Mouse (Mus musculus): ENCODE measurements at regions not wholly inside any gene's neighbourhood (a gene's known extent, or its start where the extent isn't known, plus 50 kb on each side); places are given as distances from the start of the nearest gene placed in this dataset.
A peak's percentile ranks its signal among the peaks of the same experiment; 100 is the strongest.

DNA sequence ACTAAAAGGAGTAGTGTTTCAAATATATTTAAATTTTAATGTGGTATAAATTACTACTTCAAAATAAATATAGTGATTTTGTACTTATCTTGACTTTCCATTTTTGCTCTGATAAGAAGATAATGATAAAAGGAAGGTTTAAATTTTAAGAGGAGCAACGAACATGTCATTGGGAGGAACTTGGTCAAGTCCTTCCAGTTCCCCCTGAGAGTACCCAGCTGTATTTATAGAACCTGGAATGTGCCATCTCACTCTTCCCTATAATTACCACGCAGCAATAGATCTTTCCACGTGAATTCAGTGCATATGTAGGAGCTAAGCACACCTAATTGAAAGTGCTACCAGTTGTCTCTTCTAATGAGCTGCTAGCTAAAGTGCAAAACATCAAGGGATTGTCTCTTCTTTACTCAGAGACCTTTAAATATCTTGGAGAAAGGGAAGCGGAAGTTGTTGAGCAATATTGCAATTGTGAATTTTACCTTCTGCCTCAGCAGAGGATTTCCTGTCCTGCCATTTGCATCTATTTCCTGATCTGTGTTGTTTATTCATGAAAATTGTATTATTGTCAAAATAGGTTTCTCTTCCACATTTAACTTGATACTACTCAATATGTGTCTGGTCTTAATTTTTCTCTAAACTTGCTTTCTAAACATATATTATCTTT is 1243.0 kb upstream of the Zeb2 start:
- no peak for DNase-seq (ENCODE audit: low read depth, low spot score)

DNA sequence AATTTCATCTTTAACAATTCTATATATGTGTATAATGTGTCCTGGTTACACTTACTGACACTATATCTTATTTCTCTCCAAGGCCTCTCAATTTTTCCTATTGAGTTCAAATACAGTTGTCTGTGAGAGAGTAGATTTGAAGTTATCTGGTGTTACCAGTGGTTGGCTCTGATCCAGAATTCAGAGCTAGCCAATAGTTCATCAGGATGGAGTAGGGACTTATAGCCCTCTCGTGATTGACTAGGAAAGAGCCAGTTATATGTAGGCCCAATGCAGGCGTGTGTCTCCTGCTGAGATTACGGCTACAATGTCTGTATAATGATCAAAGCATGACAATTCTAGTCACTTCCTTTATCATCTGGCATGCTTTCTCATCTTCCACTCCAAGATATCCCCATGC is 1241.0 kb upstream of the Zeb2 start:
- no peak for DNase-seq (ENCODE audit: low read depth, low spot score)

DNA sequence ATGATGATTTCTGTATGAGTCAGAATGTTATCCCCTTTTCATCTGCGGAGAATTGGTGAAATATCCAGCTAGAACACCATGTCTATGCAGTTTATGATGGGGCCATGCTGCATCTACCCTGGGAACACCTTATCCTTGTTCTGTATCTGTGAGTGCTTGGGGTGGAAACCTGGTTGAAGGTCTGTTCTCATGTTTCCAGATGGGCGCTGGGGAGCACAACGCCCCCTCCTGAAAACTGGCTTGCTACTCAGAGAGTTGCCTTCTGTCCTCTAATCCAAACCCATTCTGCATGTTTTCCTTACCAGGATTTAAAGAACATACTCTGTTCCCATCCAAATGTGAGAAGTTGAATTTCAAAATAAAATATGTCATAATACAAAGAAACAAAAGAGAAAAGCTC is 1239.5 kb upstream of the Zeb2 start:
- no peak for DNase-seq (ENCODE audit: low read depth, low spot score)

DNA sequence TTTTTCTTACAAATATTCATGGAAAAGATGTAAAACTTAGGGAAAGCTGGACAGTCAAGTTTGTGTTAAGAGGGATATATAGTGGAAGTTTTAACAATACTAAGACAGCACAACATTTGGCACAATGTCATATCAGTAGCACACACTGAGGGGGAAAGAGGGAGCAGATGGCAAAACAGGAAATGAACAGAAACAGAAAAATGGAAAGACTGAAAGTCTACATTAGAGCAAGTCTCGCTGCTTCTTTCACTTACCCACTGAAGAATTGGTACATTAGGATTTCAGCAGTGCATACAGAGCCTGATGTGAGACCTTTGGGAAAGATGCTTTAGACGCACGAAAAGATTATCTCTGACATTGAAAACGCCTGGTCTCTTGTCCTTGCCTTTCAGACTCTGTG is 1223.5 kb upstream of the Zeb2 start:
- DNase-seq (ENCODE audit: low read depth, low spot score) = no peak

DNA sequence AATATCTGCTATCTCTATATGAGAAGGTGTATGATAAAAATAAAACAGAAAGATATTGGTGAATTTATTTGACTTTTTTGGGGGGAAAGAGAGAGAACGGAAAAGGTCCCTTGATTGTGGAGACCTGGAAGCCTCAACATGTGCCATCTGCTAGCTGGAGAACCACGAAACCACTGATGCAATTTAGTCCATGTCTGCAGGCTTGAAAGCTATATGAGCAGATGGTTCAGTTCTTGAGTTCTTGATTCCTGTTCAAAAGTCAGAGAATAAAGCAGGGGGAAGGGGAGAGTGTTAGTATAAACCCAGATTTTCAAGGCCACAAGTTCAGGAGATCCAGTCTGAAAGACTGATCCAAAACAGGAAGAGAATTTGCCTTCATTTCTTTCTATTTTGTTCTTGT is 1199.5 kb upstream of the Zeb2 start:
- no peak for DNase-seq (ENCODE audit: low read depth, low spot score)

DNA sequence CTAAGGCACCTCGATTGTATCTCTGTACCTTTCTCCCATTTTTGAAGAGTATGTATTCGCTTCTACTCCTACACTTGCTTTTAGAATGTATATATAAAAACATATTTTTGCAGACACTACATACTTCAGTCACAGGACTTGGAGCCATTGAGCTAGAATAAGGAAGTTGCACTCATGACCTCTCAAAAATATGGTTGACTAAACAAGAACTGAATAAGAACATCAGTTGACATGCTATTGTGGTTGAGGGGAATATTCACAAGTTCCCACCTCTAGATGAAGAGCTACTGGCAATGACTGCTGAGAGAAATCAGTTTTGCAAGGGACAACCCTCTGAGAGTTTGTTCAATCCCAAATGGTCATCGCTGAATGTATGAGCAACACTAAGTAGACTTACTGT is 1198.0 kb upstream of the Zeb2 start:
- no peak for DNase-seq (ENCODE audit: low read depth, low spot score)

DNA sequence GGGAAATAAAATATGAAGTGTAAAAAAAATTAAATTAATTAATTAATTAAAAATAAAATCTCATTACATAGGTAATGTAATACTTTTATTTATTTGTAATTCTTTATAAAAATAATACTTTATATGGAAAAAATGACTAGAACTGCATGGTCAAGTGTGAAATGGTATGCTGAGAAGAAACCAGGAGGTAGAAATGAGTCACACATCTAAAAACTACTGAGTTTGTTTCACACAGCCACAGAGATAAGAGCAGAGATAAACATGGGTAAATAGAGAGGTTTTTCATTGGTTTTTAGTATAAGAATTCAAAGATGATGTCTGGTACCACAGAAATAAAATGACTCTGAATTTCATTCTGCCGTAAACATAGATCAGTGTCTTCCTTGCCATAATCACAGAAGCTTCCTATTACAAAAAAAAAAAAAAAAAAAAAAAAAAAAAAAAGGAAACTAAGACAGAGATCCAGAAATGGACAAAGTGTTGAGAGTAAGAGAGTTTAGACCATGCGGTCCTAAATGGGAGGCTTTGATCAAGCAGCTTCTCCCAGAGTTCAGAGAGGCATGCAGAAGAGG is 1190.5 kb upstream of the Zeb2 start:
- no peak for DNase-seq (ENCODE audit: low read depth, low spot score)

DNA sequence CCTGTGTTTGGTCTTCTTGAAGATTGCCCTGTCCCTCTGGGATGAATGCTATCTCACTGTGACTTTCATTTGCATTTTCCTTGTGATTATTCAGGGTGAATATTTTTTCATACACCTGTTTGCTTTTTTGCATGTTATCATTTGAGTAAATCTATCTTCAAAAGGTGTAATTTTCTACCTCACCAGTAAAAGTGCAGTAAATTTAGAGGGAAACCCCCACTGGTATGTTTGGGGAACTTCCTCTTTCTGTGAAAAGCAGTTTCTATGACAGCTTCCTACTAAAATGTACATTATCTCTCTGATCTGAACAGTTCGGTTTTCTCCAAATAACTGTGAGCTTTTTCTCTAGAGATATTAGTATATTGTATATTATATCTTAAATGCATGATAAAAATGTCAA is 1185.4 kb upstream of the Zeb2 start:
- no peak for DNase-seq (ENCODE audit: low read depth, low spot score)

DNA sequence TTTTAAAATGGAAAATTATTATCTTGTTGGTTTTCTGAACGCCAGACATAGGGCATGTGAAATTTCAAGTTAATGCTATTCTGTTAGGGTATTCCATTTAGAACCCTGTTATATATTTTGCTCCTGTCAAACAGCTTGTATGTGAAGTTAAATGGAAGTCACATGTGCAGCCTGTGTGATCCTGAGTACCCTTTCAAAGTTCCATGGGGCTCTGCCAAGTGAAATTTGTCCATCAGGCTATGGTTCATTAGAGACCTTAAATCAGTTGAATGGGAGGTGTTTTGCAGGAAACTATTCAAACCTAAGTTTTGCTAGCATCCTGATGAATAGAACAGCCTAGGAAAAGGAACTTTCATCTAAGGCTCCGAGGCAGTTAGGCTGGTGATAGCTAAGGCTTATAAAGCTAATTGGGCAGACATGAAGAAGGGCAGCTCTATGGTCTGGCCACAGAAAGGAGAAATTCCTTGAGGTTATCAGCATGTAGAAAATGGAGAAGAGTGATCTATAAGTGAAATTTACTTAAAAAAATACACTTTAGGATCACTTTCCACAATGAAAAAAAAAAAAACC is 1180.2 kb upstream of the Zeb2 start:
- DNase-seq (ENCODE audit: low read depth, low spot score) = no peak

DNA sequence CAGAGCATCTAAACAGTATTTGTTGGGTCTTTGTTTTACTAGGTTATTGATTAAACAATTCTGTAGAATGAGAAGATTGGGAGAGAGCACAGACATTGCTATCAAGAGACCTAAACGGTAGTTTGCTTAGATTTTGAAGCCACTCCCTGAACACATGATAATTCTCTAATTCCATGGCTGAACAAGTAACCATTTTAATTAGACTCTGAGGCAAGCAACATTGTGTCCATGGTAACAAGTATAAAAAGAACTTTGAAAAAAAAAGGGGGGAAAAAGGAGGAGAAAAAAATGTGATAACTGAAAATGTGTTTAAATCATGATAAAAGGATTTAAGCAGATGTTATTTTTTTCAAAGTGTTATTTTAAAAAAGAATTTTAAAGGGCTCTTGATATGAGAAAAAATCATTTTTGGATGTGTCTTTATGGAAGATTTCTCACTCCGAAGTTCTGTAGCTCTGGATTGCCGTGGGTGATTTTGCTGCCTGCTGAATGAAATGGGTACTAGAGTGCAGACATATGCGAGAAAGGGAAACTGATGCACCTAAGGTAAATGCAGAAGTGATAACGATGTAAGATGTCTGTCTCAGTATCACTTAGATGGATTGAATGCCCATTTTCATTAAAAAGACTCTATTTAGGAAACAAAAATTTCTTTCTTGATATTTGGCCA is 1166.9 kb upstream of the Zeb2 start:
- no peak for DNase-seq (ENCODE audit: low read depth, low spot score)

DNA sequence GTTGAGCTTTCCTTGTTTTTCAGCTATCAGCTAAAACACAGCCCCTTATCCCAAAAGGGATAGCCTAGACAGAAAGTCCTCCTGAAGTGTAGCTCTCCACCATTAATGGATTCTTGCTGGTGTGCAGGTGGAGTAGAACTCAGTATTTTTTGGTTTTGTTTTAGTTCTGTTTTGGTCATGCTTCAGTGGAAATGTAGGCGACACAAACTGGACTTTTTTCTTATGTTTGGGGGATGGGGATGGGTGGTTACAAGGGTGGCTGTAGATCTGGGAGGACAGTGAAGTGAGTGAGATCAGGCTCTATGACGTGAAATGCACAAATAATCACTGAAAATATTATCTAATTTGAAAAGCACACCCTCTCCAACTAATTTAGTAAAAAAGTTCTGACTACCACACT is 1163.6 kb upstream of the Zeb2 start:
- DNase-seq (ENCODE audit: low read depth, low spot score) = no peak

DNA sequence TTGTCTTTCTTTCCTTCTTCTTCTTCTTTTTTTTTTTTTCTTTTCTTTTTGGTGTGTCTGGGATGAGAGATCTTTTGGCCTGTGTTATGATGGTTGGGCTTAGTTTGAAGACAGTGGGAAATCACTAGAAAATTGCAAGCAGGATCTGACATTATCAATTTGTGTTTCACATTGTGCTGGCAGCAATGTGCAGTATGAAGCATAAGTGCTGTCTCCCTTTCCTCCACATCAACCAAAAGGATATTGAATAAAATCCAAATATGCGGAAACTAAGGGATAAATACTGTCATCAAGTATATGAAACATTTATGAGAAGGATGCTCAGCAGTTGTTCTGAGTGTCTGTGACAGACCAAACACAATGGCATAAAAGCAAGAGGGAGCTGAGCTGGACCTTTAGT is 1144.4 kb upstream of the Zeb2 start:
- no peak for DNase-seq (ENCODE audit: low read depth, low spot score)

DNA sequence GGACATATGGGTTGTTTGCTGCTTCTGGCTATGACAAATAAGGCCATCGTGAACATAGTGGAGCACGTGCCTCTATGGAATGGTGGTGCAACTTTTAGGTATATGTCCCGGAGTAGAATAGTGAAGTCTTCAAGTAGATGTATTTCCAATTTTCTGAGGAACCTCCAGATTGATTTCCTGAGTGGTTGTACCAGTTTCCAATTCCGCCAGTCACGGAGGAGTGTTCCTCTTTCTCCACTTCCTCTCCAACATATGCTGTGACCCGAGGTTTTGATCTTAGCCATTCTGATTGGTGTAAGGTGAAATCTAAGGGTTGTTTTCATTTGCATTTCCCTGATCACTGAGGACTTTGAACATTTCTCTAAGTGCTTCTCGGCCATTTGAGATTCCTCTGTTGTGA is 1134.4 kb upstream of the Zeb2 start:
- no peak for DNase-seq (ENCODE audit: low read depth, low spot score)

DNA sequence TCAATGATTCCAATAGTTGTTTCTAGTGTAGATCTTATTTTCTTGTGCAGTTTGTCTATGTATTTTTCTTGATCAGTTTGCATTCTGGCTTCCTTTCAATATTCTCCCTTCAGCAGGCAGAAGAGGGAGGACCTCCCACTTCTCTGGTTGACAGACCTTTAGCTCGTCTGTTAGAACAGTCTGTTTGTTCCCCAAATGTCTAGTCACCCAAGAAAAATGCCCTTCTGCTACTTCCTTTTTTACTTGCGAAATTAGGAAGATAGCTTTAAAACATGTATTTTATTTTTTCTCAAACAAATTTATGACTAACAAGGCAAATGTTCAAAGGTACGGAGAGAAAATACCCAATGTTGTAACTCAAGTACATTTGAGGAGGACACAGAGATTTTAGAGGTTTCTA is 1128.5 kb upstream of the Zeb2 start:
- peak; percentile 6 for DNase-seq (ENCODE audit: low read depth, low spot score)

DNA sequence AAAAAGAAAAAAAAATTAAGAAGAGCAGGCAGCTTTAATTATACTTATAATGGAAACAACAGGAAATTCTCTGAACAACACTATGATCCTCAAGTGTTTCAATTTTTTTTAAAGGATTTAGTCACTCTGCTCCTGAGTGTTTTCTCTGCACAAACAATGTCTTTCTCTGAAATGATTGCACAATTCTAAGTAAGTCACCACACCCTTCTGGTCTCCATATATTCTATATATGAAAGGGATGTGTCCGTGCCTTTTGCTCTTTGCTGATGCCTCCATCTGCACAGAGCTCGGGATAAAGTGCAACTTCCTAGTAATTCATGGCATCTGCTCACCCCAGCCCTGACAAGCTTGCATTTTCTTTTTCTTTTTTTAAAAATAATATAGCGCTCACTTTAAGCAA is 1127.5 kb upstream of the Zeb2 start:
- DNase-seq (ENCODE audit: low read depth, low spot score) = no peak

DNA sequence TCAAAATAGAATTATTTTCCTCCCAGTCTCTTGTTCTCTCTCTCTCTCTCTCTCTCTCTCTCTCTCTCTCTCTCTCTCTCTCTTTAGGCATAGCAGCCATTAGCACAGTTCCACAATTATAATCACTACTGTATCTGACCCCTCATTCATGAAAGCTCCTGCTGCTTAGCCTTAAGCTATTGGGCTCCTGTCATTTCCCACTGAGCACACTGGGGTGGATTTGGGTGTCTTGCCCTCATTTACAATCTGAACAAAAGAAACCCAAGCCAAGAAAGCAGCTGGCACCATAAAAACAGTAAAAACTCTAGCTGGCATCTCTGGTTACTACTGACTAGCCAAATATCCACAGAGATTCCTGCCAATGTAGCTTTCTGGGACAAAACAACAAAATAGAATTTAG is 1125.6 kb upstream of the Zeb2 start:
- no peak for DNase-seq (ENCODE audit: low read depth, low spot score)

DNA sequence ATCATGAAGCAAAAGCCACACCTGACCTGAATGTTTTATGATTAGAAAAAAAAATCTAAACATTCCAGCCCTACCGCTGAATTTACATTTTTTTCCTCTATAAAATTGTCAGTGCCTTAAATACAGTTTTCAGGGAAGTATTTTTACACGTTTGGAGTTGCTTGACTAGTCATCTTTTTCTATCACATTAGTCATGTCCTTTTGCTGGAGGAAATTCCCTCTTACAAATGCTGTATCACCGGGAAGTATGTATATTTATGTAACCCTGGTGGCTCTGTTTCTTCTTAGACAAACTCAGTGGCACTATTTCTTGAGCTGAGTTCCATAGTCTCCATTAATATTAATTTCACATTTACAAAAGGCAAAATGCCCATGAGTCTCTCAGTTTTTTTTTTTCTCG is 1122.7 kb upstream of the Zeb2 start:
- DNase-seq (ENCODE audit: low read depth, low spot score) = no peak

DNA sequence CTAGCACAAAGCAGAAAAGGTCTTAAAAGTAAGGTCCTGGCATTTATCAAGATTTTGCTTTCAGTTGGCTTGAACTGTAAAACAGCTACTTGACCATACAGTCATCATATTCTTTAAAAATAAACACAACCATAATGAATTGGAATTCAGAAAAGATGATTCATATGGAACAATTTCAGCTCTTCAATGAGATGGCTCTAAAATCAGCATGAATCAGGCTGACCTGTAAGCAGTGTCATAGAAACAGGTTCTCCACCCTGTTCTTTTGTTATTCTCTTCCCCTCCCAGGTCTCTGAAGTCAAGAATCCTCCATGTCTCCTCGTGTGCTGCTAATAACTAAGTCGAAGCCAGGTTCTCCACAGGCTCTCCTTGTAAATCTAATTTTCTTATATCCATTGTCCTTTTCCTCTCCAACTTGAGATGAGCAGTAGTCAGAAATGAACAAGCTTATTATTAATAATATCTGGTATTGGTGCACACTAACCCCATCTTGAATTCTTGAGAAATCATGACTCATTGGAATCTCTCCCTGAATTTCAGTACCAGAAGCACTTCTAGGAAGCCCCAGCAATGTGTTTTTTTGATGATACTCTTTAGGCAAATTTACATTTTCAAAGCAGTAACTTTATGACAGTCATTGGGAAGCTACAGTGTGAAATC is 1113.7 kb upstream of the Zeb2 start:
- no peak for DNase-seq (ENCODE audit: low read depth, low spot score)

DNA sequence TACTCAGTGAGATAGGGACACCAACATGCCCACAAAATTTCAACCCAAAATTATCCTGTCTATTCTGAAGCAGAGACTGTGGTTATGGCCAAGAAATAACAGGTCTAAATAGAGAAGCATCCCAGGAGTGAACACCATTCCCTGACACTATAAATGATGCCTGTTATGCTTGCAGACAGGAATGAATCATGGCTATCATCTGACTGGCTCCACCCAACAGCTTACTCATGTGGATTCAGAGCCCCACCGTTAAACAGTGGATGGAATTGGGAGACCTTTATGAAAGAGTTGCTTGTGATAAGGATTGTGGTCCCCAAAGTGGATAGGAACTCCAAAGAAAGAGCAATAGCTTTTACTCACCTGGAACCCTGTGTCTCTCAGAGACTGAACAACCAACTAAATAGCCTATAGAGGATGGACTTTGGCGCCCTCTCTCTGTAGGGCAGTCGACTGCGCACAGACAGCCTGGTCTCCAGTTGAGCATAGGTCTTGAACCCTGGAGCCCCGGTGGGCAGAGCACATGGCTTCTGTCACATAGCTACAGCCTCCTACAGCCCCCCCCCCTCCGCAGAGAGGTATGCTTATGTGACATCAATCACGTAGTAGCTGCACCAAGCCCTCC is 1101.3 kb upstream of the Zeb2 start:
- DNase-seq (ENCODE audit: low read depth, low spot score) = no peak

DNA sequence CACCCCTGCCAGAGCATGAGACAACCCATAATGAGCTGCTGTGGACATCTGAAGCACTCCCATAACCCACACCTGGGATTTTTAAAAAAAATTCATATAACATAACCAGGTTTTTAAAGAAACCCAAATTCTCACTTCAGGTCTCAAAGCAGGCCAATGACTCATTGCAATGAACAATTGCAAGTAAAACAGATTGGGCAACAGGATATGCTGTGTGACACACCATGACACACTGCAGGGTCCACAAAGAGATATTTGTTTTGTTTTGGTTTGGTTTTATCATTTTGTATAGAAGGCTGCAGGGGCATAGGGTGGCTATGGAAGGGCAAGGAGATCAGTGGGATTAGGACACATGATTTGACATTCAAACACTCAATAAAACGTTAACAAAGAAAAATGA is 1082.1 kb upstream of the Zeb2 start:
- DNase-seq (ENCODE audit: low read depth, low spot score) = no peak

DNA sequence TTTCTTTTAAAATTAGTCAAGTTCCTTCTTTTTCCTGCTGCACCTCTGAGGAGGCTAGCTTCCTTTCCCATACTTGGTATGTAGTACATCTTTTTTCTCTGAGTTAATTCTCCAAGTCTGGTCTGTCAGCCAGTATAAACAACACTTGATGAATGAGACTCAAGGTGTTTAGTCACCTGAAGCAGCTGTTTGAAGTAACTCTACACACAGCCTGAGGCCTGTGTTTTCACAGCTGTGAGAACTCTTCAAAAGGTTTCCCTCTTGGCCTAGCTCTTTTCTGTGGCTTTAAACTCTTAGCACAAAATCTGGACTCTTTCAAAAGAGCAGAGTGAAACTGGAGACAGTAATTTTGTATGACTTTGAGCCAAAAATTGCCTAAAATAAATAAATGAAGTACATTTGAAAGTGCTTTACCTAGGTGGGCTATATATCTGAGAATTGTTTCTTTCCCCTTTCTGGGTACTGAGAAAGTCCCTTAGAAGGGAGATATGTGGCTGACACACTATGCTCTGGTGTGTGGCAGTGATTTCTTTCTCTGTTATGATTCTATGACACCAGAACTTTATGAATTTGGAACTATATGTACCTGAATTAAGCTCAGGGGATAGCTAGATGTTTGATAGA is 1070.2 kb upstream of the Zeb2 start:
- DNase-seq (ENCODE audit: low read depth, low spot score) = no peak

DNA sequence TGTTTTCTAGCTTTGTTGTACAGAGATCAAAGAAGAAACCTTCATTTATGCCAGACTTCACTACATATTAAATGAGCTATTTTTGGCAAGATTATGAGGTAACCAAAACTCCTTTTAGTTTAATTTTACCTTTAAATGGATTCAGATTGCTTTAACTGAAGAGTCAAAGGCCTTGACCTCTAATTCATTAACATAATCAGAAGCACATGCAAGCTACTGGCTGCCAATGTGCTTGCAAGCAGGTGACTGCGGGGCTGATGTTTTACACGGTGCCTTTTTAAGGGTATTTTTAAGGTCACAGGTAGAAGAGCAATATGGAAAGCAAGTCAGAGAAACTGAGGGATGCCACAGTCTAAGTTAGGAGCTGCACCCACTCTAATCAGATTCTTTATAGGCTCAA is 1066.0 kb upstream of the Zeb2 start:
- no peak for DNase-seq (ENCODE audit: low read depth, low spot score)
